Mouse (Mus musculus): ENCODE results near the gene Utrn.
"Not testable (repeated sequence)": the region's sequence is repeated elsewhere in the genome, so short reads cannot be mapped to it uniquely, and the experiment has no call there.

The Utrn gene

GRCm38 (mm10) chr10:12662035-12662434 lies 207.1 kb downstream of the Utrn start:
- no peak for DNase-seq

DNA sequence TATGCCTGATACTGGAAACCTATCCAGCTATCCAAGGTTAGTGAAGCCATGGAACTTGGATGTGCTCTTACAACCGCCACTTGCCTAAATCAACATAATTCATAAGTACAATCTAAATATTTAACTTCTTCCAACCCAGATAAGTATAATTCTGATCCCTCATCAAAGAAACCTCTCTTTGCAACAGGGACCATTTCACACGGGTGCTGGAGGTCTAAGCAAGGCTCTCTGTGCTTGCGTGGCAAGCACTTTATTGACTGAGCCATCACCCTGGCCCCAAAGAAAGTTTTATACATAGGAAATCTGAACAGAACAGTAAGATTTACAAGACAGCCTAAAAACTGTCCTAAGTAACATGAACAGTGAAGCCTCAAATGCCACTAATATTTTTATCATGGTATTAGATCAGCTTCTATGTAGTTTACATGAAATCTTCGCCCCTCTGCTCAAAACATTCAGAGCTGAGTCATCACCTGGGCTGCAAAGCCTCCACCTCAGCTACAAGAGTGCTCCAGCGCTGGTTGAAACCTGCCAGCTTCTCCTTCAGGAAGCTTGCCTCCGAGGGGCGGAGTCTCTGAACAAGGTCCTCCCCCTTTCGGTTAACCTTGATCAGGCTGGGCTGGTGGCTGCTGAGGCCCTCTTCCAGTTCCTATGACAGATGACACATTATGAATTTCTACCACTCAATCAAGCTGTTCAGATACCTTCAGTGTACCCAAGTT lies 211.0 kb downstream of the Utrn start:
- no peak for DNase-seq

GRCm38 (mm10) chr10:12652988-12653387 lies 216.2 kb downstream of the Utrn start:
- DNase-seq: no peak

GRCm38 (mm10) chr10:12646119-12646518 lies 223.0 kb downstream of the Utrn start:
- no peak for DNase-seq

DNA sequence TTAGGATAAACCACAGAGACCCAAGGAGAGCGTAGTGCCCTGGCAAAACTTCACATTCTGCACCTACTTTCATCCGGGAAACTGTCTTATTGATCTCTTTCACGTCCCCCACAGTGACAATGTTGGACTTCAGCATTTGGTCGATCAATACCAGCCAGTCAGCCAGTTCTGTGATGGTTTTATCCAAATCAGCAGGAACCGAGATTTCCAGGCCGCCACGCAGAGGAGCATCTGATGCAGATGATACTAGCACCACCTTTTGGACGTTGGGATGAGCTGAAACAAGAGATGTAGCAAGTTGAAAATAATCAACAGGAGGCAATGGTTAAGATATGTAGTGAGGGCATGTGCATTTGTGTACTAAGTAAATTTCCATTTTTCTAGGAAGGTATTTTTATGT lies 225.8 kb downstream of the Utrn start:
- peak in 1 of 2 experiments; percentile 32 for DNase-seq

- no peak for DNase-seq
Observed at GRCm38 (mm10) chr10:12639638-12640037, 229.5 kb downstream of the Utrn start.

DNA sequence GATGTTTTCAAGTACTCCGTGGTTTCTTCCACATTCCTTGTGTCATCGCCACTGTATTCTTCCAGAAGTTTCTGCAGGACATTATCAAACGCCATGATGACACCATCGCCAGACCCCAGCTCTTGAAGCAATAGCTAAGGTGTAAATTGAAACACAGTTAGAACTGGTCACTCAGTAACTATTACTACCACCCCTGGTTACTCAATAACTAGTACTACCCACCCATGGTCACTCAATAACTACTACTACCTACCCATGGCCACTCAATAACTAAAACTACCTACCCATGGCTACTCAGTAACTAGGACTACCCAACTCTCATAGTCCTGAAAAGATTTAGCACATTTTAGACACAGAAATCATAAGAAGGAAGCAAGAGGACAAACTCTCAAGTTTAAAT lies 235.2 kb downstream of the Utrn start:
- no peak for DNase-seq

DNA sequence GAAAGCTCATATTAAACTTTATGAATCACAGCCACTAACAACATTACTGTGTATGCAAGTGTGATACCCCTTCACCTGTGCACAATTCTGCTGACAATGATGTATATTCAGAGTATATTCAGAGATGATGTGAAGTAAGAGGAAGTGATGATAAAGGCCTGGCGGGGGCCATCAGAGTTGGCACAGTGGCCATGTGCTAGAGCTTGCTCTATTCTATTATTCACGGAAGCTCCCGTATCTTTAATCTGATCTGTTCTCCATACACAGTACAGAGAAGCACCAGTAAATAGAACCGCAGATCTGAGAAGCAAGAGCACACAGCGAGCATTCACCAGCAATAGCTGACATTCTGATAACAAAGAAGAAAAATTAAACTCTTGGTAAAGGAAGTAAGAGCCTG lies 238.2 kb downstream of the Utrn start:
- no peak for DNase-seq

DNA sequence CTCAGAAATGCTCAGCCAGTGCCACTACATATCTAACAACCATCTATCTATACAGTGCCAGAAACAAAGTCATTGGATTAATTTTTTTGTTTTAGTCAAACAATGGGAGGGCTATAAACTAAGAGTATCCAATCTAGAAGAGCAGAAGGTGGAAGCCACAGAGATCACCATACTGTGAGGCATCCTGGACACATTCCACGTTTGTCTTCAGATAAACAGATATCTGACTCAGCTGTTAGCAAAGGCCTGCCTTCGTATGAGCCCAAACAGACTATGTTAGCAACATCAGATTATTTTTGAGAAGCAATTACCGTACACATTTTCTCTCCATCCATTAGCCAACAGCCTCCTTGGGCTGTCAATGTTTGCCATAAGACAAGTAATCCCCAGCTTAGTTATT lies 250.8 kb downstream of the Utrn start:
- no peak for DNase-seq

DNA sequence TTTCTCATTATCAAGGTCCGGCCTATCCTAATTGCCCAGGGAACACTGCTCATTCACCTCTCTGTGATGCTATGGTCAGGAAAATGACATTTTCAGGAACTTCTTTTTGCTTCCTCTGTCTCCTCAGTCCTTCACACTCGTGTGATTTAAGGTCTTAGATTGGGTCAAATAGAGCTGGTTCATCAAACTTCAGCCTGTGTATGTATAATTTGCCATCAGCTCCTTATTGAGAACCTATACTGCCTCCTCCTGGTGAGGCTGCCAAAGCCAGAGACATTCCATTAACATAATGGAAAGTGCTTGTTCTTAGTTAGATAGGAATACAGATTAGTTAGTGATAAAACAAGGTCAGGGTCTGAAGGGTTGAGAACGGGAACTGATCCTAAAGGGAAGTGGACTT lies 253.4 kb downstream of the Utrn start:
- peak in 1 of 2 experiments; percentile 25 for DNase-seq

DNA sequence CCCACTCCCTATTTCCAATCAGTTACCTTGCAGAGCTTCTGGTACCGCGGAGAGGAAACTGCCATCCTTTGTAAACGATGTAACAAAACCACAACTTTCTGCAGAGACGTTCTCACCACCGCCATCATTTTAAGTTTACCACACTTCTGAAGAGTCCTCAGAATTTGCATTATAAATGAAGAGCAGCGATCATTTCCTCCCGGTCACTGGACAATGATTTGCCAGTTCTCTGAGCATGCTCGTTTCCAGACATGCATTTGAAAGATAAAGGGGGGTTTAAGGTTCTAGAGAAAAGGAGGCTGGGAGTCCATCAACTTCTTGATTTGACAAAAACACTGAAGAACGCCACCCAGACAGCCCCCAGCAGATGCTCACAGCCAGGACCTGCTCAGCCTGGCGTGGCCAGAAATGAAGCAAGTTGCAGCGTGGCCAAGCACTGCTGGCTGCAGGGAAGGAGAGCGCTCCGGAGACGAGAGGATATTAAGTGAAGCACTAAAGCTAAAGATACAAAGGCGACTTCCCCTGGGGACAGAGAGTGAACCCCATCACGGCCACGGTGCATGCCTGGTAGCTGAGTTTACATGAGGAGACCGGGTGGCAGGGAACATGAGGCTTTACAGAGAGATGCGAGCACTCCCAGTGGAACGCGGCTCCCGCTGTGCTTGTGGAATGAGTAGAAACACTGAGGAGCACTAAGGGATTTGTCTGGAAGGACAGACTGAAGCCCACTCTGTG lies 254.5 kb downstream of the Utrn start:
- peak; percentile 60 to 69 for DNase-seq

DNA sequence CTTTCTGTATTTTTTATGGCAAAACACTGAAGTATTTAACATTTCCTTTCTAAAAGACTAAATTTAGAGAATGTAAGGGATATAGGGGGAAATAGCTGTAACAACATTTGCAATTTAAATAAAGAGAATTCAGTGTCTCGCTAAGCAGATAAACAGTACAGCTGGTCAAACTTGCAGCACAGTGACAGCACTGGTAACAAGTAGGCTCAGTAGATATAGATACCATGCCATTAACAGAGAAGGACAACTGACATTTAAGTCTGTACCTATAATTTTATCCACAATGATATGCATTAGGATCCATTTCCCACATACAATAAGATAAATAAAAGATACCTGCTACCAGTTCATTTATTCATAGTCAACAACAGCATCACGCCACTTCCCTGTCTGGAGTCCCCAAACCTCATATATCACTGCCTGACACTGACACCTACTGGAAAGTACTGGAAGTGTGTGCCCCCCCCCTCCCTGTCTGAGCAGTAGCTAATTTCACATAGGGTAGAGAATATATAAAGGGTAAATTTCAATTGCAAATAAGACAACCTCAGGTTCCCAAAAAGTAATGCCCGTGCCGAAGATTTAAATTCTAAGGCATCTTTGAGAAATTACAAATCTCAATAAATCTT lies 256.8 kb downstream of the Utrn start:
- peak; percentile 62 to 81 for DNase-seq

GRCm38 (mm10) chr10:12609896-12610295 lies 259.3 kb downstream of the Utrn start:
- no peak for DNase-seq

- no peak for DNase-seq
Observed at GRCm38 (mm10) chr10:12608634-12609033, 260.5 kb downstream of the Utrn start.

GRCm38 (mm10) chr10:12607180-12607579 lies 262.0 kb downstream of the Utrn start:
- DNase-seq: not testable (repeated sequence)

DNA sequence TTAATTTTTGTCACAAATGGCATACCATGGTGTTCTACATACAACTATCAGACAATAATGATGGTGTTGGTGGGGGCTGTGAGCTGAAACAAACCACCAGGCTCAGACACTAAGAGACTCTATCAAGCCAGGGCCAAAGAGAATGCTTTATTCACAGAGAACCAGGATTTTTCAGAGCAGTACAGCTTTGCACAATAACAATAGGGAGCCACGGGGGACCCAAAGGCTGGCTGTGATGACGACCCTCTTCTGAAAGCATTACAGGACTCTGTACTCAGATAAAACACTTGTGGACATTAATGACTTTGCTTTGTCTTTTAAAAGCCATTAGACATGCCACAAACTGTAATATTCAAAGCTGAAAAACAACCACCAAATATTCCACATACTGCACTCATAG lies 273.8 kb downstream of the Utrn start:
- no peak for DNase-seq

- DNase-seq: no peak
Observed at GRCm38 (mm10) chr10:12594958-12595357, 274.2 kb downstream of the Utrn start.

DNA sequence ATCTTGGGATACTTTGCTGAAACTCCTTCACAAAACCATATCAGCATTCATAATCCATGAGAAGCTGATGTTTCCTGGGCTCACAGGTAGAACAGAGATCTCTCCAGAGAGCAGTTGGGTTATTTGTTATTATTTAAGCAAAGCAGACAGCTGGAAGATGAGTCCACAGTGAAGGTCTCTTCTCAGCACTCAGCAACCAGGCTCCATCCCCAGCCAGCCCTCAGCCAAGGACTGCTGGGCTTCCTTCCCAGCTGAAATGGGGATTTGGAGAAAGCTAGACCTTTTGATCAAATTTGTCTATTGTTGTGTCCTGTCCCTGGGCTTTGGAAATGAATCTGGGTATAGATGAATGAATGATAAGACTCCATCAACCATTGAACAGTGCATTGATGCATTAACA lies 276.1 kb downstream of the Utrn start:
- DNase-seq: peak in 1 of 2 experiments; percentile 24

DNA sequence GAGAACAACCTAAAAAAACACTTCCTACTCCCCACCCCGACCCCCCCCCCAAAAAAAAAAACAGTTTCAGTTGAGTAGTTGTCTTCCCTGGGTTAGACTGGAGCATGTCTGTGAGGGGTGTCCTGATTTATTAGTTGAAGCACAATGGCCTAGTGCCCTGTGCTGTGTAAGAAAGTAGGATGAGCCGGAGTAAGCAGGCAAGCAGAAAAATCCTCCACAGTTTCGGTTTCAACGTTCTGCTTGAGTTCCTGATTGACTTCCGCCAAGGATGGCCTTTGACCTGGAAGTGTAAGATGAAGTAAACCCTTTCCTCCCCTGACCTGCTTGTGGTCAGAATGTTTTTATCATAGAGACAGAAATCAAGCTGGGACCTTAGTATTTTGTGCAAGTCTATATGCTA lies 277.2 kb downstream of the Utrn start:
- no peak for DNase-seq

DNA sequence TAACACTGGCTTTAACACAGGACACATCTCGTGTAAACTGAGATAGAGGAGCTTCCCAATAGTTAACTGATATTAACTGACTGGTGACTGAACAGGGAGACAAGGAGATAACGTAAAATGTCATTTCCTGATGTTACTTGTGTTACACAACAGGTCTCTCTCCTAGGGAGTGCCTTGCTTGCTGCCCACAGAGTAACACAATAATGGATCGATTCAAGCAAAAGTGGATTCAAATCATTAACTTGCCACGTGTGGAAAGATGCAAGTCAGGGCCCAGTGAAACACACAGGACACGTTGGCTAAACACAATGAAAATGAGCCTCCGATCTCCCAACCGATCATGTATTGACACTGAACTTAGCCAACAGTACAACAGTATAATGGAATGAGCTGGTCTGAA lies 281.1 kb downstream of the Utrn start:
- DNase-seq: no peak

DNA sequence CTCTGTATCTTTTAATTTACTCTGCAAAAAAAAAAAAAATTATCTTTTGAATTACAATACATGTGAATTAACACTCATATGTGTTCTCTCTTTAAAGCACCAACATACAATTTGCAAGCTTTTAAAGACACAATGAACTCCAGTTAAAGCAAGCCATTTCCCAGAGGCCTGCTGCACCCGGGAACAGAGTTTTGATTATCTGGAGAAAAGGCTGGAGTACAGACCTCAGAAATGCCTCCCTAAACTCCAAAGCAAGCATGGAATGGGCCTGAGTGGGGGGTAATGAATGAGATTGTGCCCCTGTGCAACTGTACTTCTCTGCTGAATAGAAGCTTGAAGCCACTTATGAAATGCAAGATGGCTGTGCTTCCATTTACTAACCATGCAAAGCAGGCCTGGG lies 281.8 kb downstream of the Utrn start:
- DNase-seq: no peak

DNA sequence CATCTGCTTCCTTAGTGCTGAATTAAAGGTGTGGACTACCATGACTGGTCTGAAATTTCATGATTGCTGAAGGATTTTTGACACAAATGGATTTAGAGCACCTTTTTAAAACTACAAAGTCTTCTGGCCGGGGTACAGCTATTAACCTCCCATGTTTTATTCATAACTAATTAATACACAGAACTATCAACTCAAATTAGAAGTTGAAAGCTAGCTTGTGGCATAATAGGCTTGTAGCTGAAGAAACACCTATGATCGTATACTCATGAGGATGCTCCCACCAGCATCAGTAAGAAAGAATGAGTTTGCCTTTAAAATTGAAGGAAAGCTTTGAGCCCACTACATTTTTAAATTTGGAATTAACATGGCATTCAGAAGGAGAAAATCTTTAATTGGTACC lies 282.3 kb downstream of the Utrn start:
- DNase-seq: no peak

DNA sequence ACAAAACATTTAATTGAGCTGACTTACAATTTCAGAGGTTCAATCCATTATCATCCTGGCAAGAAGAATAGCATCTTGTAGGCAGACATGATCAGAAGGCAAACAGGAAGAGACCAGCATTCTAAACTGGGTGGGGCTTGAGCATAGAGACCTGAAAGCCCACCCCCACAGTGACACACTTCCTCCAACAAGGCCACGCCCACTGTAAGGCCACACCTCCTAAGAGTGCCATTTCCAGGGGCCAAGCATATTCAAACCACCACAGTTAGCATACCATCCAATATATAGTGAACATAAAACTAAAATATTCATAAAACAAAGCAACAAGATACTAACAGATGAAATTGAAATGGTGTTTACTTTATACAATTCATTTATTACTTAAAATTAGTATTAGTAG lies 283.0 kb downstream of the Utrn start:
- no peak for DNase-seq

- DNase-seq: no peak
Observed at GRCm38 (mm10) chr10:12583473-12583872, 285.7 kb downstream of the Utrn start.

All from cerebellum, postnatal 25 days (tissue).